Mouse (Mus musculus): ENCODE data around the gene Preb.
A peak's percentile ranks its signal among the peaks of the same experiment; 100 is the strongest.

Gene Preb

GRCm38 (mm10) chr5:30921256-30922033, 38.7 kb downstream of the Preb start, which contains the start of gene Khk:
Khk (plus strand) TSS chr5:30921431.
- peak; percentile 84 to 89 for DNase-seq (ENCODE audit: low spot score in 2 of 2)

- DNase-seq (ENCODE audit: low spot score in 2 of 2) = no peak
Observed at GRCm38 (mm10) chr5:30920621-30921020, 39.5 kb downstream of the Preb start.

- DNase-seq (ENCODE audit: low spot score in 2 of 2) = no peak
Observed at GRCm38 (mm10) chr5:30919831-30920614, 40.1 kb downstream of the Preb start.

- no peak for DNase-seq (ENCODE audit: low spot score in 2 of 2)
Observed at GRCm38 (mm10) chr5:30918691-30919090, 41.5 kb downstream of the Preb start.

GRCm38 (mm10) chr5:30917891-30918670, 42.1 kb downstream of the Preb start:
- no peak for DNase-seq (ENCODE audit: low spot score in 2 of 2)

- DNase-seq (ENCODE audit: low spot score in 2 of 2) = no peak
Observed at GRCm38 (mm10) chr5:30917348-30917747, 42.8 kb downstream of the Preb start.

GRCm38 (mm10) chr5:30916841-30917240, 43.3 kb downstream of the Preb start:
- DNase-seq (ENCODE audit: low spot score in 2 of 2) = no peak

GRCm38 (mm10) chr5:30915974-30916433, 44.2 kb downstream of the Preb start:
- DNase-seq (ENCODE audit: low spot score in 2 of 2) = peak; percentile 83 to 94

- no peak for DNase-seq (ENCODE audit: low spot score in 2 of 2)
Observed at GRCm38 (mm10) chr5:30915456-30915855, 44.7 kb downstream of the Preb start.

- DNase-seq (ENCODE audit: low spot score in 2 of 2) = no peak
Observed at GRCm38 (mm10) chr5:30914849-30915248, 45.3 kb downstream of the Preb start.

- DNase-seq (ENCODE audit: low spot score in 2 of 2) = no peak
Observed at GRCm38 (mm10) chr5:30914101-30914635, 46.0 kb downstream of the Preb start.

GRCm38 (mm10) chr5:30913060-30913841, 46.9 kb downstream of the Preb start, which contains the start of gene Emilin1:
Emilin1 (plus strand) TSS chr5:30913402.
- no peak for DNase-seq (ENCODE audit: low spot score in 2 of 2)

- no peak for DNase-seq (ENCODE audit: low spot score in 2 of 2)
Observed at GRCm38 (mm10) chr5:30912156-30912555, 48.0 kb downstream of the Preb start.

GRCm38 (mm10) chr5:30910481-30910880, 49.7 kb downstream of the Preb start:
- no peak for DNase-seq (ENCODE audit: low spot score in 2 of 2)

GRCm38 (mm10) chr5:30909863-30910262, 50.3 kb downstream of the Preb start:
- no peak for DNase-seq (ENCODE audit: low spot score in 2 of 2)

GRCm38 (mm10) chr5:30909300-30909659, 50.9 kb downstream of the Preb start:
- DNase-seq (ENCODE audit: low spot score in 2 of 2) = no peak

- no peak for DNase-seq (ENCODE audit: low spot score in 2 of 2)
Observed at GRCm38 (mm10) chr5:30908426-30909299, 51.5 kb downstream of the Preb start.

GRCm38 (mm10) chr5:30907413-30908059, 52.6 kb downstream of the Preb start, which contains the start of gene Ost4:
Ost4 (minus strand) TSS chr5:30907788.
- DNase-seq (ENCODE audit: low spot score in 2 of 2) = peak; percentile 96 to 97

GRCm38 (mm10) chr5:30901860-30902259, 58.3 kb downstream of the Preb start:
- no peak for DNase-seq (ENCODE audit: low spot score in 2 of 2)

Data from frontal cortex, postnatal 36 days (tissue).